Mouse (Mus musculus) embryo, embryonic 11.5 days (tissue): Measurements from ENCODE around the gene Mzf1.

ENCODE experiments used
- DNase-seq: peaks from one replicate; pipeline ENCODE4 v3.0.0-alpha.2; 2012; ENCODE audit warnings: low read depth, low spot score

Mzf1 gene

DNA sequence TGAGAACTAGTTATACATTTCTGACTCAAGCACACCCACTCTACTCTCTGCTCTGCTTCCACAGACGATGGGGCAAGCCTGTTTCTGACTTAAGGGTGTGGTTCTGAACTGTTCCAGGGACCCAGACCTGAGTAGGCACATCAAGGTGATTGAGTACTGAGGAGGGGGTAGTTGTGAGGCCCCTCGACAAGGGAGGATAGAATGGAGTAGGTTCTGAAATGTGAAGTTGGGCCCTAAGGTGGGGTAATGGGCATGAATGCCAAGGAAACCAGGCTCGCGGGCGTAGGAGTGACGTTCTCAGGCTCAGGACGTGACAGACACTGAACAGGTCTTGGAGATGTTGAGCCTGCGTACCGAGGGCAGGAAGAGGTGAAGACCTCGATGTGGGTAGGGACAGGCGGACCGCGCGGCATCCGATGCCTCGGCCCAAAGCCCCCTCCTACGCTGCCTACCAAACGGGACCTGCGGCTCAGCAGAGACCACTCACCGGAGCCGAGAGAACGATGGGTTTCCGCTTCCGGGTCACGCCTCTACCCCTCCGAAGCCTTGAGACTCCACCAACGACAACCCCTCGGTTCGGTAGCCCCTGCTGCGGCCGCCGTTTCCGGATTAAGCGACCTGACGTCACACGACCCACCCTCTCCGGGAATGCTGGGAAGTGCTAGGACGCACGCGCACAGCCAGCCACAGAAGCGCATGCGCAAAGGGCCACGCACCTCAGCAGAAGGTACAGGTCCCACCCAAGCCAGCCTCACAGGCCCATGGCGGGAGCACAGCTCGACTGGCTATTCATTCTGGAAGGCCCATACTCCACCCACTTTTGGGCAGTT lies 20.2 kb downstream of the Mzf1 start, which contains the start of gene Chmp2a:
Chmp2a (minus strand) TSS at position 660 of the 830 bp plus-strand sequence.
- peak; percentile 96 for DNase-seq

DNA sequence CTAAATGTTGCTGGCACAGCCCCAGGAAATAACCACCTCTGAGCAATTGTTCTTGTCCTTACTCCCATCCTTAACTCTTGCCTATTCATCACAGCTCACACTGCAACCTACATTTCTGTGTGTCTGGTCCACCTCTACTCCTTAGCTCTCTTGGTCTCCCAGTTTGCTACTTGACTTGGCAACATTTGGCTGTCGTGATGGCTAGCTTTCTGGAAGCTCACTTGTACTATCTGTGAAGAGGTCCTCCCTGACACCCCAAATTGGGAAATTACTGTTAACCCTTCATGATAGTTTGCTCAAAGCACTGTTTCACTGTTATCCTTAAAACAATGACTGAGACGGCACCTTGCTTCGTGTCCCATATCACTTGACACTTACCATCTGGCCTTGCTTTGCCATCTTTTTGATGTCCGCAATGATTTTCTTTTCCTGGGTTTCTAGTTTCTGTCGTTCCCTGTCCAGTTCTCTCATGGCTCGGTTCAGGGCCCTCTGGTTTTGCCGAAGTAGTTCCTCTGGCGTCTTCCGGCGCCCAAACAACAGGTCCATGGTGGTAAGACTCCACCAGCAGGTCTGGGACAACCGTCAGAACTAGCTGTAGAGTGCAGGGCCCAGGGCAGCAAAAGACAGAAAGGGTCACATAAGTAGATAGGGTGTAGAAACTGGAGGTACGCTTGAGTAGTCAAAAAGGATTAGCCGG lies 21.0 kb downstream of the Mzf1 start:
- no peak for DNase-seq

GRCm38 (mm10) chr7:13032541-13032940 lies 22.0 kb downstream of the Mzf1 start:
- DNase-seq: no peak

- DNase-seq: no peak
Observed at GRCm38 (mm10) chr7:13031983-13032382, 22.6 kb downstream of the Mzf1 start.

GRCm38 (mm10) chr7:13031069-13031468 lies 23.5 kb downstream of the Mzf1 start:
- no peak for DNase-seq

DNA sequence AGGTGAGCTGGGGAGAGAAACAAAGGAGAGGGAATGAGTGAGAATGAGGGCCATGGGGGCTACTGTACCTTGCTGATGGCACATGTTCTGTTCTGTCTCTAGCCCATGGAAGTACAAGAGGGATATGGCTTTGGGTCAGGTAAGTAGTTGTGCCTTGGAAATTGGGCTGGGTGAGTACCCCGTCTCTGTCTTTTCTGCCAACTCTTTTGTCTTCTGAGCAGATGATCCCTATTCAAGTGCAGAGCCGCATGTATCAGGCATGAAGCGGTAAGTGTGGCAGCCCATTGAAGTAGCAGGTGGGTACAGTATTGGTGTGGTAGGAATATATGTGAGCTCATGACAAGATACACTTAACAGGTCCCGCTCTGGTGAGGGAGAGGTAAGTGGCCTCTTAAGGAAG lies 25.6 kb downstream of the Mzf1 start:
- DNase-seq: no peak

GRCm38 (mm10) chr7:13025511-13026112 lies 29.0 kb downstream of the Mzf1 start:
- no peak for DNase-seq

GRCm38 (mm10) chr7:13024805-13025204 lies 29.8 kb downstream of the Mzf1 start:
- DNase-seq: no peak

- DNase-seq: peak; percentile 94
Observed at GRCm38 (mm10) chr7:13023928-13024731, 30.4 kb downstream of the Mzf1 start.

- DNase-seq: peak; percentile 81
Observed at GRCm38 (mm10) chr7:13022773-13023535, 31.6 kb downstream of the Mzf1 start.

DNA sequence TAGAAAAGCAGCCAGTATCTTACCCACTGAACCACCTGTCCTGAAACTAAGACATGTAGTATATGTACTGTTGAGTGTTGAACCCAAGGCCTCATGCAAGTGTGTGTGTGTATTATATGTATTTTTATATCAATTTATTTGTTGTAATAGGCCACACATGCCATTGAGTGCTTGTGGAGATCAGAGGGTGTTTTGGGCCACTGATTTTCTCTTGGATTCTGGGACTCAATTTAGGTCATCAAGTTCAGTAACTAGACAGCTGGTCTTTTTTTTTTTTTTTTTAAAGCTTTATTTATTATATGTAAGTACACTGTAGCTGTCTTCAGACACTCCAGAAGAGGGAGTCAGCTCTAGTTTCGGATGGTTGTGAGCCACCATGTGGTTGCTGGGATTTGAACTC lies 39.3 kb downstream of the Mzf1 start:
- DNase-seq: no peak

DNA sequence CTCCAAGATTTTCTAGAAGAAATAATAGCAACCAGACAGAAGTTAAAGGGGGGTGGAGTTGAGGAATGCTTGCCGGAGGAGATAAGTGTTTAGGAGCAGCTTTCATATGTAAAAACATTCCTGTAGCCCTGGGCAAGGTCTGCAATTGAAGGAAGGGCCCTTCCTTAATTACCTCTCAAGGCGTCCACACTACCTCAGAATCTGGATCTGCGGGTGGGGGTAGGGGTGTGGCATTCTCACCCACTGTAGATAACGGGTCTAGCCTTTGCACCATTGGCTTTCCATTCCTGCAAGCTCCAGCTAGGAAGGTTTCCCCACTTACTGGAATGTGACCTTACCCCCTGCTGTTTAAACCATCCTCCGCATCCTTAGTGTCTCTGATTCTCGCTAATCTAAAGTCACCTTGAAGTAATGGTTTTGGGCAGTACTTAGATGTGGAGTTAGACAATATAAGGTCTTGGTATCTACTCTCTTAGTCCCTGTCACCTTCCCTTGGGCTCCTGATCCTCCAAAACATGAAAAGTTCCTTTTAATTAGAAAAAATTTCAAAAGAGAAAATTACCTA lies 40.2 kb downstream of the Mzf1 start:
- DNase-seq: no peak

GRCm38 (mm10) chr7:13013671-13014070 lies 40.9 kb downstream of the Mzf1 start:
- no peak for DNase-seq

GRCm38 (mm10) chr7:13010005-13010908 lies 44.3 kb downstream of the Mzf1 start, which contains the start of gene Zbtb45:
Gene Zbtb45, minus strand, starts transcription at chr7:13010034.
- no peak for DNase-seq

GRCm38 (mm10) chr7:13009143-13010004 lies 45.2 kb downstream of the Mzf1 start:
- DNase-seq: peak; percentile 90

GRCm38 (mm10) chr7:13007341-13008092 lies 47.0 kb downstream of the Mzf1 start:
- DNase-seq: no peak

GRCm38 (mm10) chr7:13006531-13006930 lies 48.0 kb downstream of the Mzf1 start:
- DNase-seq: no peak

DNA sequence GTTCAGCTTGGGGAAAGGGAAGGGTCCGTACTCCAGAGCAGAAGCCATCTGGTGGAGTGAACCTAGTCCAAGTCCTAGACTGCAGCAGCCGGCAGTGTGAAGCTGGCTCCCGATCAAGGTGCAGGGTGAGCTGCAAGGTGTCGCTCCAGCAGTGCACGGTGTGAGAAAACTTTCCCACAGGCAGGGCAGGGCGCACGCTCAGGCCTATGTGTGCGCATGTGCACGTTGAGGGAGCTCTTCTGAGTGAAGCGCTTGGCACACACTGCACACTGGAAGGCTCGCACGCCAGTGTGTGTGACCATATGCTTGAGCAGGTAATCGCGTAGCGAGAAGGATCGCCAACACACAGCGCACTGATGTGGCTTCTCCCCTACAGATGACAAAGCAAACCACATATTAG lies 48.6 kb downstream of the Mzf1 start:
- no peak for DNase-seq
